Mouse (Mus musculus): ENCODE results near the gene Afdn.
"Not testable (repeated sequence)": the region's sequence is repeated elsewhere in the genome, so short reads cannot be mapped to it uniquely, and the experiment has no call there.

Afdn gene

GRCm38 (mm10) chr17:13951570-13951969 is 191.2 kb downstream of the Afdn start:
- DNase-seq (ENCODE audit: low read depth, low spot score): not testable (repeated sequence)

Data from CD4-positive, CD25-positive, alpha-beta regulatory T cell, adult 2 months (primary cell).